Mouse (Mus musculus) mouse embryonic stem cell (cell line): ENCODE data around the gene Sept9.

Experiments used
- in situ Hi-C, 2 experiments: fragments of 300-500 bp; cut with MboI; formaldehyde crosslinking; loops; 1 replicate in 1 of 2; 3 replicates in 1 of 2; pipeline ENCODE4 v1.14.3; 2019 to 2020; ENCODE audit warnings: low sequenced_read_pairs in 2 of 2, low pct_unique_long_range_greater_than_20kb in 1 of 2, mixed read lengths in 1 of 2; ENCODE audit not compliant: unreplicated experiment in 1 of 2

Sept9 gene

DNA sequence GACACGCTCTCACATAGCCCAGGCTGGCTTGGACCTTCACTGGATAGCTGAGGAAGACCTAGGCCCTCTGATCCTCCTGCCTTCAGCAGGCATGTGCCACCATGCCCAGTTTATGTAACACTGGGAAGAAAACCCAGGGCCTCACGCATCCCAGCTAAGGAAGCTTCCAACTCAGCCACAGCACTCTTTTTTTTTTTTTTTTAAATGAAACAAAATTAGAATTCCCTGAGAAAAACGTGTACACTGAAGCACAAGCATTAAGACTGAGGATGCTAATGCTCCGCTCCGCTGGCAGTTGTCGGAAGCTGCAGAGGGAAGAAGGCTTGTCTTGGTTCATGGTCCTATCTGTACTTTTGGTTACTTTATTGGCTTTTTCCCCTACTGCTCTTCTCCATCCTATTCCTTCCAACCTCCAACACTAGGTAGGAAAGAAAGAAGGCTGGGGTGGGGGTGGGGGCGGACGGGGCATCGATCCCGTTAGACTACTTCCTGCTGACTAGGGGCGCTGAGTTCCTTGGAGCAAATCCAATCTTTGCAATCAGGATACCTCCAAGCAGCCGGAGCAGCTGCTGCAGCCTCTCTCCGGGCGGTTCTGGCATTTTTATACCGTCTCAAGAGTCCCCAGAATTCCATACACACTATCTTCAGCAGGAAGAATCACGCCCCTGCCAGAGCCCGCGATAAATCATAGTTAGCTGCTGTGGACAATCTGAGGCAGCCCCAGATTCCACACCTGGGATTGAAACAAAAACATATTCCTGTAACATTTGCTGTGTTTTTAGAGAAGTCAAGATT lies 25.2 kb upstream of the Sept9 start:
- in situ Hi-C loops: no loop called here

DNA sequence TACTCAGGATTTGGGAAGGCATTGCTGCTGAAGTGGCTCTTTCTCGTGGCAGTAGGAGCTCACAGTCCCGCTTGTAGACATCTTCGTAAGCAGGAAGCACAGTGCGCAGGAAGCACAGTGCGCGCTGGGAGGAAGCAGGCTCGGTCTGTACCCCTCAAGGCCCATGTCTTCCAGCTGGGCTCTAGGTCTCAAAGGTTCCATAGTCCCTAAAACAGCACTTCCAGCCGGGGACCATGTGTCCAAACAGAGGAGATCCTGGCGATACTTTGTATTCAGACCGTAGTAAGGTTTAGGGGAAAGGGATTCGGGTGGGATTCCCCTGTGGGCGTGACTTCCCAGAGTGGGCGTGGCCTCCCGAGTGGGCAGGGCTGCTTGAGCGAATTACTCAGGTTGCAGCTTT lies 24.5 kb upstream of the Sept9 start:
- in situ Hi-C loops: loop anchor here (5.0 to 25.0 kb wide), 2 partner anchors 98 to 288 kb away; no protein-coding TSS in a partner anchor

DNA sequence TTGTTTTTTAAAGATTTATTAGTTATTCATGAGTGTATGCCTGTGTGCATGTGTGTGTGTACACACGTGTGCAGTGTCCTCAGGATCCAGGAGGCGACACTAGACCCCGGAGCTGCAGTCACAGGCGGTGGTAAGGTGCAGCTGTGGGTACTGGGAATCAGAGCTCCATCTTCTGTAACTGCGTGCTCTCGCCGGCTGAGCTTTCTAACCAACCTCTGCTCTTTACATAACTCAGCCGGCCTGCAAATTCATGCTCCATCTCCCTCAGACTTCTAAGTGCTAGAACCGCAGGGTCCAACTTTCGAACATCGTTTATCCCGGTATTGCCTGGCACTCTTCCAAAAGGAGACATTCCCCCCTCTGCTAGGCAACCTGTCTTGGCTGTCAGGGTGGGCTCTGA lies 24.0 kb upstream of the Sept9 start:
- in situ Hi-C loops: loop anchor here (5.0 to 25.0 kb wide), 2 partner anchors 98 to 288 kb away; no protein-coding TSS in a partner anchor

DNA sequence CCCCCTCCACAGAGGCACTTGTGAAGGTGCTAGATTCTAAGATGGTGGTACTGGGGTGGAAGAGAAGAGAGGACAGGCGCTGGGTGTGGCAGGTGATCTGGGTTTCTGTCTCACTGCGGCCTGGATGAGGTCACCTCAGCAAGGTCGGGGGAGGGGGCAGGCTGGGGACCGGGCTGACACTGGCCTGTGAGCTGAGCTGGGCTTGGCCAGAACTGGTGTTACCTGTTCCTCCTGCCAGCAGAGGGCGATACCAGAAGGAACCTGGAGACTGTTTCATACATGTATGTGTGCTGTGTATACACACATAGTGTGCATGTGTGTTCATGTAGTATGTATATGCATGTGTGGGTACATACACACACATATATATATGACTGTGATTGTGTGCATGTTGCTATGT lies 23.2 kb upstream of the Sept9 start:
- in situ Hi-C loops: loop anchor here (5.0 to 25.0 kb wide), 2 partner anchors 99 to 289 kb away; no protein-coding TSS in a partner anchor

DNA sequence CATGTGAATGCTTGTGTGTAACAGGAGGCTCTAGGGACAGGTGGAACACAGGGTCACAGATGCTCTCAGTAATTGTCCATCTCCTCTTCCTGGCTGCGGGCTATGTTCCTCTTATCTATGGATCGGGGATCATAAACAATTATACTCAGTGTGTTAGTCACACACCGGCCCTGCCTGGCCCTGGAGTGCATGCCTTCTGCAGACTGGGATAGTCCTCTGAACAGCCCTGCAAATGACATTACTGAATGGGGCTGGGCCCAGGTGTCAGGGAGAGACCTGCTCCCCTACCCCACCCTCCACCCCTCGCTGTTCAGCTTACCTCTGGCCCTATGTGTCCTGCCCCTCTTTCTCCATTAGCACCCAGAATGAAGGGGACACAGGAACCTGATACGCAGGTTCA lies 22.6 kb upstream of the Sept9 start:
- in situ Hi-C loops: loop anchor here (5.0 to 25.0 kb wide), 2 partner anchors 100 to 290 kb away; no protein-coding TSS in a partner anchor

DNA sequence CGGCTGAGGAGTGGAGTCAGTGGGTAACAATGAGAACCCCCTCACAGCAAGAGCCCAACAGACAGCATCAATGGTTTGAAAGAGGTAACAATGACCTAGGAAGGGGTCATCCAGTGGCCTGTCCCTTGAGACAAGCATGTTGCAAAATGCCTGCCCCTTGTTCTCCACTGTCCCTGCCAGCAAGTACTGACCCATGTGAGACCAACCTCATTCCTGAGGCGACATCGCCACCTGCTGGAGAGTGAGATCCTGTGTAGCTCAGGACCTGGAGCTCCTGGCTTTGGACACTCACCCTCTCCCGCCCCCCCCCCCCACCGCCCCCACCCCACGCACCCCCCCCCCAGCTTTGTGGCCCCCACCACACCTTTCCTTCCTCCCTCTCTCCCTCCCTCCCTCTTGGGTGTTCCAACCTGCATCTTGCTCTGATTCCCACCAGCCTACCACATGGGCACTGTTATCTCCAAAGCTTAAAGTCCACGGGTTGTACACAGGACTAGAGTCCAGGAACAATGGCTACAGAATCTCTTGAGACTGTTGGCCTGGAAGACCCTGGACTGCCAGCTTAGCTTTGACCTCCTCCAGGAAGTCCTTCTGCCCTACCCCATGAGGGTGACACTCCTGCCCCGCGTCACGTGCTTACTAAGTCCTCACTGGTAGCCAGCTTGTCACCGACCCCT lies 22.0 kb upstream of the Sept9 start:
- in situ Hi-C loops: loop anchor here (5.0 to 25.0 kb wide), 2 partner anchors 100 to 290 kb away; no protein-coding TSS in a partner anchor

DNA sequence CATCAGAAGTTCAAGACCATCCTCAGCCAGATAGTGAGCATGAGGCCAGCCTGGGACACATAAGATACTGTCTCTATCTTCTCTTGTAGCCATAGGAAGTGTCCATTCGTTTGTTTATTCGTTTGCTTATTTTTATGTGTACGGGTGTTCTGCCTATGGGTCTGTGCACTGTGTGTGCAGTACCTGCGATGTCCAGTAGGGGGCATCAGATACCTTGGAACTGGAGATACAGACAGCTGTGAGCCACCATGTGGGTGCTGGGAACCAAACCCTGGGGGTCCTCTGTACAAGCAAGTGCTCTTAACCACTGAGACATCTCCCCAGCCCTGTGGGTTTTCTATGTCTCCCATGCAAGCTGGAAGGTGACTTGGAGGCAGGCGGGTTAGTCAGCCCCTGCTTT lies 19.6 kb upstream of the Sept9 start:
- in situ Hi-C loops: loop anchor here (5.0 to 25.0 kb wide), 2 partner anchors 103 to 293 kb away; no protein-coding TSS in a partner anchor

DNA sequence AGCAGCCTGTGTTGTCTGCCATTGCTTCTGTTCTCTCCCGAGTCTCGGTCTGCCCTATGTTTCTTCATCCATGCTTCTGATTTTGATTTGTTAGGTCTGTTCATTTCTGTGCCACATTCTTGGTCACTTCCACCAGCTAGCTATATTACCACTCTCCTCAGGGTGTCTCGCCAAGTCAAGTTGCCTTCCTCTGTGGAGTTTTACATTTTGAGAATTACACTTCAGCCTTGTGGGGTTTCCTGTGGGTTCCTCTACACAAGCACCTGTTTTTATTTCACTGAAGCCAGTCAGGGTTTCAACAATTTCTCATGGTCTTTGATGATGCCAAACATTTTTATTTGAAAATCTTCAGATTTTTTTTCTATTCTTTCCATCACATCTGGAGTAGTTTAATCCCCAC lies 16.7 kb upstream of the Sept9 start:
- in situ Hi-C loops: loop anchor here (25.0 kb wide), 1 partner anchor 296 kb away; no protein-coding TSS in a partner anchor

DNA sequence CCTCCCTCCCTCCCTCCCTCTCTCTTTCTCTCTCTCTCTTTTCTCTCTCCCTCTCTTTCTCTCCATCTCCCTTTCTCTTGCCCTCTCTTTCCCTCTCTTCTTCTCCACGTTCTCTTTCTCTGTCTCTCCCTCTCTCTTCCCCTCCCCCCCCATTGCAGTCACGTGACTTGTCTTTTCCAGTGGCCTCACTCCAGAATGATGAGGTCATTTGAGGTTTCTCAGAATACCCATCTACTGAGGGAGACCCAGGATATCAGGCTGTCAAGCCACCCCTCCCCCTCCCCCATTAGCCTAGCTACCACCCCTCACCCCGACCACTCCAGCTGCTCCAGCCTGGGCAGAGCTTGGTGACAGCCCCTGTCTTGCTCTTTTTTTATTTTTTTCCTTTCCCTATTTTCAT lies 16.2 kb upstream of the Sept9 start:
- in situ Hi-C loops: loop anchor here (25.0 kb wide), 1 partner anchor 296 kb away; no protein-coding TSS in a partner anchor

DNA sequence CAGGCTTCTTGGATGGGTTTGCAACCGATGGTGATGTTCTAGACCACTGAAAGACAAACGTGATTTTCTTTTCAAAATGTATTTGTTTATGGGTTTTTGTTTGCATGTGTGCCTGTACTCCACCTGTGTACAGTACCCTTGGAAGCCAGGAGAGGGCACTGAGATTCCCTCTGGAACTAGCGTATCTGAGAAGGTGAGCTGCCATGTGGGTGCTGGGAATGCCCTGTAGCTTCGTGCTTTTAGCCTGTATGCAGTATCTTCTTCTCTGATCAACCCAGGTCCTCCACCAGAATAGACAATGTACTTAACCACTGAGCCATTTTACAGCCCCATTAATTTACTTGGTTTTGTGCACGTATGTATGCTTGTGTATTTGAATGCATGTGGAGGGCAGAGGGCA lies 15.6 kb upstream of the Sept9 start:
- in situ Hi-C loops: loop anchor here (25.0 kb wide), 1 partner anchor 297 kb away; no protein-coding TSS in a partner anchor

DNA sequence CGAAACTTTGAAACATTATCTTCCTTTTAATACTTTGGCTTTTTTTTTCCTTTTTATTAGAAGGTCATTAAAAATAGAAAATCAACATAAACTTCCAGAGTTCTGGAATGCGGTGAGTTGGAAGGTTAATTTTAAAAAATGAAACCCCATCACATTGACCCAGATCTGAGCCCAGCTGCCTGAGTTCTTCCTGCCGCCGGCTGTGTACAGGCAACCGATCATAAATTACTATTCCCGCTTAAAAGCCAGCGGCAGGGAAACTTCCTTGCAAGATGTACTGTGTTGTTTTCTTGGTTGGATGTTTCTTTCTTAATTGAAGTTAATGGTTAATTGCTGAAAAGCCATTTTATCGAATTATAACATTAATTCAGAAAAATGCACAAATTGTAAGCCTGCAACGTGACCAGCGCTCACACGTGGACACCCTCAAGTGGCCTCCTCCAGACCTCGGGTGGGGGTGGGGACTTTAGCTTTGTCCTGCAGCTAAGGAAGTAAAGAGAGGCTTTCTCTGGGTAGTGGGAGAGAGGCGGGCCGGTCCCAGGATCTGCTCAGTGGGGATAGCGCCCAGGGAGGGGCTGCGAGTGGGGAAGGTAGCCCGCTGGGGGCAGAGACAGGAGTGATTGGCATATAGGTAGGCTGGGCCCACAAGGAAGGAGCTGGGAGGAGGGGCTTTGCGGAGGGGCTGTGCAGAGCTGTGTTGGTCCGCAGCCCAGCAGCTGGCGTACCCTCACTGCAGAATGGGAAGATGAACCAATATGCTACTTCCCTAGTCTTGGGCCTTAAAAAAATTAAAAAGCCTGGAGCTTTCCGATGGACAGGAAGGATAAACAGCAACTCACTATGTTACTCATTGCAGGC lies 14.2 kb upstream of the Sept9 start:
- in situ Hi-C loops: loop anchor here (25.0 kb wide), 1 partner anchor 298 kb away; no protein-coding TSS in a partner anchor

DNA sequence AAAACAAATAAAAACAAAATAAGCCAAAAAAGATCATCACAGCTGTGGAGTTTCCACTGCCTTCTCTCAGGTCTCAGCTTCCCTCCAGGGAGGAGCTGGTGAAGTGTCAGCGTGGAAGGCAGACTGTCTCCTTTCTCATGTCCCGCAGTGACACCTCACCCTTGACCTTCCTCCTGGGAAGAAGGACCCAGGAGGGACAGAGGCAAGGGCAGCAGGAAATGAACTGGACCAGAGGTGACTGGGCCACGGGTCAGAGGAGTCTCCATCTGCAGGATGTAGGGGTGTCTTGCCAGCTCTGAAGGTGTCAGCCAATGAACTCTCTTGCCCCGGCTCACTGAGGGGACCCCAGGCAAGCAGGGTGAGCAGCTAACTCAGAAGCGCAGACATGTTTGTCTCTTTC lies 7.9 kb upstream of the Sept9 start:
- in situ Hi-C loops: loop anchor here (25.0 kb wide), 1 partner anchor 304 kb away; no protein-coding TSS in a partner anchor

DNA sequence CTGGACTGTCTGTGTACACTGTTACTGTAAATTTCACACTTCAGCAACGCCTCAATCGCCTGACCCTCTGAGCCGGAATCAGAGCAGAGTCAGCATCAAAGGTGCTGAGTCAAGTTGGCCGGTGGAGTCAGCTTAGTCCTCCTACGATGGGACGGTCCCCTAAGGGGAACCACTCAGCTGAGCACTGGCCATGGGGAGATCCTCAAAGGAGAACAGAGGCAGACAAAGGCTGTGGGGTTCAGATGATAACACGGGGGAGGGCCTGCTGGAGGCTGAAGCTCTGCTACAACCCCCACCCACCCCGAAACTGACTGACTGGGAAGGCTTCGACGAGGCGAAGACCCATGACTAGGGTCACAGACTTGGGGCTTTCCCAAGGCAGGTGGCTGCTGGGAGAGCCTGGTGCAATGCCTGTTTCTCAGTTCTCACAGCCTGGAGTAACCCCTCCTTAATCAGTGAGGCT lies 5.0 kb upstream of the Sept9 start:
- in situ Hi-C loops: loop anchor here (25.0 kb wide), 1 partner anchor 307 kb away; no protein-coding TSS in a partner anchor

DNA sequence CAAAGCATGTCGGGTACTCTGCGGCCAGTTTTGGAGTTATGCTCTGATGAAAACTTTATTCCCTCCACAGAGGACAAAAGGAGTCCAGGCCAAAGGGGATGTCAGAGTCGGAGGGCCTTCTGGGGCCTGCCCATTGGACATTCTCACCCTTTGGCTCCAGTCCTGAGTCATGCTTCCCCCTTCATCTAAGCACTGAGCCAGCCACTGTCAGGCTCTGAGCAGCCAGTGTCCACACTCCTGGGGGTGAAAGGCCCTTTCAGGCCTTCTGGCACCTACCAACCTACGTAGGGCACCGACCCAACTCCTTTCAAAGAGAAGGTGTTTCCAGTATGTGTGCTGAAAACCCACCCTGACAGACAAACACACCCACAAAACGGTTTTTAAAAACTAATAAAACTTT lies 3.8 kb upstream of the Sept9 start:
- in situ Hi-C loops: loop anchor here (25.0 kb wide), 1 partner anchor 308 kb away; no protein-coding TSS in a partner anchor

DNA sequence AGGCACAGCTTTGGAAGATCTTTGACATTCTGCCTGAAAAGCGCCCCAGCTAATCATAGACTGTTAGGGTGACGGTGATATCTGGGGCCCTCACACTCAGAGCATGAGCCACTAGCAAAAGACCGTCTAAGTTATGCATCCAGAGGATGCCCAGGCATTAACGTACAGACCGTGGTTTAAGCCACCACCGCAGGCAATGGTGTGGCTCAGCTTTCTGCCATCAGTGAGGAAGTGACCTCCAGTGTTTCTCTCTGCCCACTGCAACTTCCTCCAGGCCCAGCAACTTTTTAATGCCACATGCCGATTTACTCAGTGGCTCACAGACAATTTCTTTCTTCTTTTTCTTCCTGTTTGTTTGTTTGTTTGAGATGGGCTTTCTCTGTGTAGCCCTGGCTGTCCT lies 2.8 kb upstream of the Sept9 start:
- in situ Hi-C loops: loop anchor here (25.0 kb wide), 1 partner anchor 309 kb away; no protein-coding TSS in a partner anchor

DNA sequence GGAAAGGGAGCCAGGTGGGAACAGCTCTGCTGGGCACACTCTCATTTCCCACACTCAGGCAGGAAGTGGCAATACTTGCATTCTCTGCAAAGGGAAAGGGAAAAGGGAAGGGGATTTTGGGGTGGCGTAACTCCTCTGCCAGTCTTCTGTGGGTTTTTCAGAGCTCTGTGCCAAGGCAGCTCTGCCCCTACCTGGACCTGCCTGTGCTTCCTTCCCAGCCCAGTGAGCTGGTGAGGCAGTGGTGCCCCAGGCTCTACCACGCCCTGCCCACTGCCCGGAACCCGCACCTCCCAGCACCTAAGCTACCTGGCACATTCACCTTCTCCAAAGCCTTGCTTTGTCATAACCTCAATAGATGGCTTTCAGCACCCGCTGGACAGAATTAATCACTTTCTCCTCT lies 1.3 kb upstream of the Sept9 start:
- in situ Hi-C loops: loop anchor here (25.0 kb wide), 1 partner anchor 311 kb away; no protein-coding TSS in a partner anchor

DNA sequence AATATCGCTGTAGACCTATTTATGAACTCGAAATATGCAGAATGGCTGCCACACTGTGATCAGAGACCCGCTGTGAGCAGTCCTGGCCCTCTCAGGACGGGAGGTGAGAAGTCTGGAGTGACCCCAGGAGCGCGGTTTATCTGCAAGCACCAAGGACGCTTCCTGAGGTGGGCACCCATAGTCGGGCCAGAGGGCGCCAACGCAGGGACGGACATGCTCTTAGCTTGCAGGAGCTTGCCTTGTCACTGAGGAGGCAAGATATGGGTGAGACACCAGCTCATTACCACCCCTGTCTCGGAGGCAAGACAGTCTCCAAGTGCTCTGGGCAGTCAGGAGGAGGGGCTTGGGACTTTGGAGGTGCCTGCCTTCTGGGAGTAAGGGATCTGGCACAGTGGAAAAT lies 2.4 kb downstream of the Sept9 start:
- in situ Hi-C loops: no loop called here

DNA sequence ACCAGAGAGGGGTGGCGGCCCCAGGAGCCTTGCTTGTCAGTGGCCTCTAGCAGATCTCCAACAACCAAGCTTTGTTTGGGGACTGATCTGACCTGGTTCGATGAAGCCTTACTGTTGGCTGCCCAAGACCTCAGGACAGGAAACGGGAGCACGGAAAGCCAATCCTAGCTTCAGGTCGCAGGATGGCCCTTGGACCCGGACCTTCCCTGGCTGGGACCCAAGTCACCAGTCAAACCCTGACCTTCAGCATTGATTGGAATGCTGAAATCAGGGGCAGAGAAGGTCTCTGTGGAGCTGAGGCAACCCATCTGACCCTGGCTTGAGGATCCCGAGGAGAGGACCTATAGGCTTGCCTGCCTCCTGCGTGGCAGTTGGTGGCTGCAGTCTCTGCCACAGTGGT lies 5.1 kb downstream of the Sept9 start:
- in situ Hi-C loops: no loop called here
